Mouse (Mus musculus): ENCODE measurements at regions not wholly inside any gene's neighbourhood (a gene's known extent, or its start where the extent isn't known, plus 50 kb on each side); places are given as distances from the start of the nearest gene placed in this dataset.

- TF ChIP-seq POLR2A (IDR thresholded peaks at IDR 0.05; ENCODE audit: borderline replicate concordance, low read depth, low read length): no peak
- no peak for TF ChIP-seq CTCF (IDR thresholded peaks at IDR 0.05; ENCODE audit: low read depth, low read length)
Measured at GRCm38 (mm10) chr13:111876847-111877246, 68.1 kb upstream of the Map3k1 start.
